Mouse (Mus musculus): ENCODE data around the gene Alox12.

The Alox12 gene

DNA sequence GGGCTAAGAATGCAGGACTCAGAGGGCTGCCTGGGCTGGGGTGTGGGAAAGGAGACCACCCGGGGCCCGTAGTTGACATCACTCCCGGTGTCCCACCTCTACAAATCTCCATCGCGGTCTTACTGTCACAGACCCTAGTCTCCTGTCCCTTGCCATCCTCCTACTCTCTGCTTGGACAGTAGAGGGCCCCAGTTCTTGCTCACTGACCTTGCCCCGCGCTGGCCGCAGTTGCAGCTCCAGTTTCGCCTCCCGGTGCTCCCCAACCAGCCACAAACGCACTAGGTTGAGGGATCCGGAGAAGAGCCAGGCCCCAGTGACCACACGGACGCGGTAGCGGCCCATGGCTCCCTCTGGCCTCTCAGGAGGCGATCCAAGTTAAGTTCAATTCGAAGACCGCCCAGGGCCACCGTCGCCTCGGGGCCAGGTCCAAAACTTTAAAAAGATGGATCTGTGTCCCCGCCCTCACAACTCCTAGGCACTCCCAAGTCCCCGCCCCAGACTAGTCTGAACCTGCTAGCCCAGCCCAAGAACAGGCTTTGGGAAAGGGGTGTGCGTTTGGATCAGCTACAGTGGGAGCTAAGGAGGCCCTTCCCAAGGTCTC, at the start of gene Alox12:
Gene Alox12, minus strand, starts transcription at position 423 of the 601 bp plus-strand sequence.
- DNase-seq (ENCODE audit: low spot score), result peak; percentile 30

DNA sequence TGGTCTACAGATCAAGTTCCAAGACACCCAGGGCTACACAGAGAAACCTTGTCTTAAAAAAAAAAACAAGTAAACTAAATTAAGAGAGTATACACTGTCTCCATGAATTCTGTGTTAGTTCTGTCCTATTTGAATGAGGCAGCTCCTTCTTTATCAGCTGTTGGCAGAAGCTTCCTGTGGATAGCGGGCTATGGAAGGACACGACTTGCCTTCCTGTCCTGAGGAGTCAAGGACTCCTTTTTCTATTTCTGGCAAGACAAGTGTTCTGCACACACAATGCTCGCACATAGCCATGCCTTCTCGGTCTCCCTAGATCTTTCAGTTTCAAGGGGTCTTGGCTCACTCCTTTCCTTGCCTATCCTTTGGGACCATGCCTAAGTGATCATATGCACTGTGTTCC, 47.1 kb upstream of the Alox12 start:
- no peak for DNase-seq (ENCODE audit: low spot score)

DNA sequence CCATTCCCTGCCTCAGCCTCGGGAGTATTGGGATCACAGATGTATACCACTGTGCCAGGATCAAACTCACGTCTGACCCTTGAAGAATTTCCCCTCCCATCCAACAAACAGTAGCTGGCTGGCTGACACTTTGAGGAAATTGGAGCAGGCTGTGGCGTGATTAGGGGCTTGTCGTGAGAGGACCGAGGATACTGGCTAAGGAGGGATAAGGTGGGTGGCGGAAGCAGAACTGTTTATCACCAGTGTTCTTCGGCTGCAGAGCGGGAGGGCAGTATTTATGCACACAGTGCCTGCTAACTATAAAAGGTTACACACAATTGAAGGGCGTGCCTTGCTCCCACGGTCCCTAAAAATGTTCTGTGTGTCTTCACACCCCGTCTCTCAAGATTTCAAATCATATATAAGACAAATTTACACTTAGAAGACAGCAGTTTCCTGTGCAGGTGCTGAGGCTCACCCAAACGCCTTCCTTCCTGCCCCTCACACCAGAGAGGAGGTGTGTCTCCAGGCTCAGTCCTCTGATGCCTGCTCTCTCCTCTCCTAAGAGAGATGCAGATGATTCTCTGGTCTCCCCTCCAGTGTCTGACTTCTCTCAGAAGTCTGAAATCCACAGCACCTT, 42.8 kb upstream of the Alox12 start:
- no peak for DNase-seq (ENCODE audit: low spot score)

DNA sequence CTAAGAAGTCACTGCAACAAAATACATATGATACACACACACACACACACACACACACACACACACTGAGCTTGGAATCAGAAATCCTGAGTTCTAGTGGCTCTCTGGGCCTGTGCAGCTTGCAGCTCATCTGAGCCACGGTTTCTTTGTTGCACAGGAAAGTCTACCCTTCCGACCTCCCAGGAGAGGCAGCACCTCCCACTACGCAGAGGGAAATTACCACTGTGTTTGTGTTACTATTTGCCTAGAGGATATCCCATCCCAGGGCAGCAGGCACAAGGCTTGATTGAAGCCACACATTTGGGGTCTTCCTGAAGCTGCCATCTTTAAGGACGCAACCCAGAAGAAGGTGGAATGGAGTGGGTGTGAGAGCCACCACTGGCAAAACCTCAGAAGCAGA, 42.3 kb upstream of the Alox12 start:
- no peak for DNase-seq (ENCODE audit: low spot score)

DNA sequence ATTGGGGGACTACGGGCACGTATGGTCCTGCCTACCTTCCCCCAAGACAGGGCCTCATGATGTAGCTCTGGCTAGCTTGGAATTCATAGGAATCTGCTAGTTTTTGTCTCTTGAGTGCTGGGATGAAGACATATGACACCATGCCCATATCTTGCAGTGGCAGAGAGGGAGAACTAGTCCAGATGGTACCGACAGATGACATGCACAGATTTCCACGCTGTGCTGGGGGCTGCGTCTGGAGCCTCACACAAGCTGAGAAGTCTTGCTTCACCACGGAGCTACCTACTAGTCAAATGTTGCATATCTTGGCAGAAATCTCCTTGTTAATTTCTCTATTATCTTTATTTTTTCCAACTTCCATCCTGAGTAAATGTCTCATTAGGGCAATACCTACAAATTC, 38.7 kb upstream of the Alox12 start:
- no peak for DNase-seq (ENCODE audit: low spot score)

DNA sequence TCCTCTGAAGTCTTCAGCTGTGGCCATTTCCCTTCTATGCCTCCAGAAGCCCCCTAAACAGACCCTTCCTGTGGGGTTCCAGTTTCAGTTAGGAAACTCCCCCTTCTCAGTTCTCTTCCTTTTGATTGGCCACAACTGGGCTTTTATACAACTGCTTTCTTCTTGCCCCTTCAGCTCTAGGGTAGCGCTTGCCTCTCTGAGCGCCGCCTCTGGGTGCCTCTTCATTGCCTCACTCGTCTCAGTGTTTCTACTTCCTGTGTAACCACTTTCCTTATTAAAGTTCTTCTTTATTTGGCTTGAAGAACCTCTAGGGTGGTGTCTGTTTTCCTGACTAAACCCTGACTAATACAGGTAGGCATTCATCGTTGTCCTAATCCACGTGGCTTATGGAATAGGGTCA, 36.1 kb upstream of the Alox12 start:
- DNase-seq (ENCODE audit: low spot score), result no peak

DNA sequence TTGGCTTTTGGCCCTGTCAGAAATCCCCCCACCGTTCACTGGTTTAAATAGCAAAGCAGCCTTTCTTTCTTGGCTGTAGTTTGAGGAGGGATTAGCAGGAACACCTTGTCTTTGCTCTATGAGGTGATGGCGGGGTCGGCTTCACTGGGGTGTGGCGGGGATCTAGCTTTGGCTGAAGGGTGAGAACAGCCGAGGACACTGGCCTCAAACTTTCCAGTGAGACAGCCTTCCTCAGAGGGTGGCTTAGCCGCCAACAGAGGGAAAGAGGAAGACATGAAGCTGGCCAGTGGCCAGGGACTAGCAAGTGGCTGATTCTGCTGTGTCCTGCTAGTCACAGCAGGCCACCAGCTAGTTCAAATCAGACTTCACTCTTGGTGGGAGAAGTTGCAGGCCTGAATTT, 34.1 kb upstream of the Alox12 start:
- DNase-seq (ENCODE audit: low spot score), result no peak

DNA sequence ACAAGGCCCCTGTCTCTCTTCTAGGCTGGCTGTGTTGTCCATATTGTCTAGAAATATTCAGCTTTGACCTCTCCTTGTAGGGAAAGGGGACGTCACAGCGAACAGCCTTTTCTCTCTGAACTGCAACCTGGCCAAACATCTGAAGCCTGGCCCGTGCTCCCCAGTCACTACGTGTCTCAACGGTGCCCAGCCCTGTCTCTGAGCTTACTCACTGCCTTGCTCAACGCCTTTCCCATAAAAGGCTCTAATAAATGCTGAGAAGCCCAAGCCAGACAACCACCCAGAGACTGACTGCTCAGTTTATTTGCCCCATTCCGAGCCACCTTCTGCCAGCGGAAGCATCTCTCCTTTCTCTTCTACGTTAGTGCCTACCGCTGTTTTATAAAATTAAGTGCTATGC, 32.9 kb upstream of the Alox12 start:
- DNase-seq (ENCODE audit: low spot score), result no peak

DNA sequence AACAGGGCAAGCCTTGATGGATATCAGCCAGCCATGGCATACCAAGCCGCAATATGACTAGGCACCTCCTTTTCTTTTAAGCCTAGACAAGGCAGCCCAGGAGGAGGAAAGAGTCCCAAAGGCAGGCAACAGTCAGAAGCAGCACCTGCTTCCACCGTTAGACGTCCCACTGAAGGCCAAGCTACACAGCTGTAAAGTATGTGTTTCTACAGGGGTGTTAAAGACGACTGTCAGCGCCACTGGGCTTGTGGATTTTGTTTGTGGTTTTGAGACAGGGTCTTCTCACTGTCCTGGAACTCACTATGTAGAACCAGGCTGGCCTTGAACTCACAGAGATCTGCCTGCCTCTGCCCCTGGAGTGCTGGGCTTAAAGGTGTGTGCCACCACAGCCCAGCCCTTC, 30.5 kb upstream of the Alox12 start:
- no peak for DNase-seq (ENCODE audit: low spot score)

DNA sequence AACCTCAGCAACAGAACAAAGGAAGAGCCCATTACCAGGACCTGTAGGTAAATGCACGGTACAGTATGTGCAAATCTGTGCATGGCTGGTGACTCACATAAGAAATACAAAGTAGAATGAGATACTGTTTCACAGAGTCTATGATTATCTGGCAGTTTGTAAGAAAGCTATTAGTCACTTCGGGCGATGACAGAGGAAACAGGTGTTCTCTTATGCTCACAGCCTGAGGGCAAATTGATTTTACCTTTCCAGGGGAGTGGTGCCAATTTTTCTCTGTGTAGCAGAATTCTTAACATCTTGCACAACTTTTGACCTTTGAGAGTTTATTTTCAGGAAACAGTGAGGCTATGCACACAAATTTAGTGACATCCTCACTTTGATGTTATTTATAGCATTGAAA, 29.6 kb upstream of the Alox12 start:
- no peak for DNase-seq (ENCODE audit: low spot score)

DNA sequence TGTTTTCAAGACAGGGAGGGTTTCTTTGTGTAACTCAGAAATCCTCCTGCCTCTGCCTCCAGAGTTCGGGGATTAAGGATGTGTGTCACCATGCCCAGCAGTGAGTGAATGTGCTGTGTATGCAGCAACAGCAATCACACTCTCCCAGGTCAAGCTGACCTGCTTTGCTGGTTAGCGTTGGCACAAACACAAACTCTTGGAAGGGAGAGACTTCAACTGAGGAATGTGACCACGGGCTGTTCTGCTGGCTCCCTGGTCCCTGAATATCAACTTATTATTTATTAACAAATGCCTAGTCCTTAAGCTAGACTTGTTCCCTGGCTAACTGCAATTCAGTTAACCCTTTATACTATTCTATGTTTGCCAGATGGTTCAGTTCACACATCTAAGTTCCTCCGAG, 28.5 kb upstream of the Alox12 start:
- no peak for DNase-seq (ENCODE audit: low spot score)

DNA sequence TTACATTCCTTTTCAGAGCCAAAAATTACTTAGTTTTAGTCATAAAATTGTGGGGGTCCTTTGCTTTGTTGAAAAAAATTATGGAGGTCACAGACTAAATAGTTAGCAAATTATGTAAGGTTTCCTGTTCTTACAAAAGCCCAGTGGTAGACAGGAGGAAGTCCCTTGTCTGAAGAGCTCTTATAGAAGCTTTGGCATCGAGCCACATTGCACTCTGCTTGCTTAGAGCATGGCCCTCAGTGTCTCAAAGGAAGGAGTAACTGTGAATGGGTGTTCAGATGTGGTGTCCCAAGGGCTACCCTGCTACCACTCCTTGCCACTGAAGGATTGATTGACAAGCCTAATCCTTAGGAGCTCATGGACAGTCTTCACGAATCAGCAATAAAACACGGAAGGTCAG, 25.3 kb upstream of the Alox12 start:
- DNase-seq (ENCODE audit: low spot score), result no peak

DNA sequence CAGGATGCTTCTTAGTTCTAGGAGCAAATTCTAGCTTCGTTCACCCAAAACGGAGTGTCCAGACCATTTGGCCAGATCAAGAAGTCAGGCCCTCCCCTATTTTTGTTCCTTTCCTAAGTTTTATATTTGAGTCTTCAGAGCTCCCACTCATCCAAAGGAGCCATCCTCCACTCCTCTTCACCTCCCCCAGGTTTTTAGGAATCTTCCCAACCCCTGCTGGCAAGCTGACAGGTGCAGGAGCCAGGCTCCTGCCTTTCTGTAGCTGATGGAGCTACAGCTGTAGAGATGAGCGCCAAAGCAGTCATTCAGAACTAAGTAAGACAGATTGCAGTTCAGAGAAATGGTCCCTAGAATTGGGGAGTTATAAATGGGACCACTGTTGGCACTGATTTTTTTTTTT, 23.8 kb upstream of the Alox12 start:
- DNase-seq (ENCODE audit: low spot score), result no peak

DNA sequence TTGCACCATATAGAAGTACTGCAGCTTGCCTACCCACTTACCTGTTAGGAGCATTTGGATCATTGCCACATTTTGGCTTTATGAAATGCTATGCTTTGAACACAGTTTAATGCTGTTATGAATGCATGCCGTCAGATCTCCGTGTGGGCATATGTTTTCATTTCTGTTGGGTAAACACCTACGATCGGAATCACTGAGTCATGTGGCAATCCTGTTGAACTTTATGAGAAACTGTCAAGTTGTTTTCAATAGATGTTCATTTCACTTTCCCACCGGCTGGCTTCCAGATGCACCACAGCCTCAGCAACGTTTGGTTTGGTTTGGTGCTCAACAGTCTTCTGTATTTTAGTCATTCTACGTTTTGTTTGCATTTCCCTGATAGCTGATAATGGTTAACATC, 16.5 kb upstream of the Alox12 start:
- DNase-seq (ENCODE audit: low spot score), result no peak

DNA sequence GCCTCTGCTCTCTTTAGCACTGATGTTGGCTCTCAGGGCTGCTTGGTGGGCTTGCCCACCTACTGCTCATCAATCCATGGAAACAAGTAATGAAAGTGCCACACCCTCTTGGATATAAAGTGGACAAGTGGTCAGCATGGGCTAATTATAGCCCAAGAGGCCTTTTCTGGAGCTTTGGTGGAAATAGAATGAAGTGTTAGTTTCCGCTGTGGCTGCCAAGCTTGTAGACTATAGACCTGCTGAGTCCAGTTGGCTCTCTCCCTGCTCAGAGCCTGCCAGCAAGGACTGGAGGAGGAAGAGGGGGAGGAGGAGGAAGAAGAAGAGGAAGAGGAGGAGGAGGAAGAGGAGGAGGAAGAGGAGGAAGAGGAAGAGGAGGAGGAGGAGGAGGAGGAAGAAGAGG, 11.3 kb upstream of the Alox12 start:
- no peak for DNase-seq (ENCODE audit: low spot score)

DNA sequence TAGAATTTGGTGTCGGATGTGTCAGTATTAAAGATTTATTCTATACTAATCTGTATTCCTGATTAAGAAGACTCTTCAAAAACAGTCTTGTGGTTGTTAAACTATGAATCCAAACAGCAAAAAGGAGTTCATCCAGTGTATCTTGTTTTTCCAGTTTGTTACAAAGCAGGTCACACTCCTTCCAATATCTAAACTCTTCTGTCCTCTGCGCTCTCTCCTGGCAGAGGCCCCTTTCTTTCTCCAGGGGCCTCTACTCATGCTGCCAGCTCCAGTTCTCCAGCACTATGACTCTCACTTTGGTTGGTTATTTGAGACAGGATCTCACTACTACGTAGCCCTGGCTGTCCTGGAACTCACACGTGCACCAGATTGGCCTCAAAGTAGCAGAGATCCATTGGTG, 10.7 kb upstream of the Alox12 start:
- no peak for DNase-seq (ENCODE audit: low spot score)

DNA sequence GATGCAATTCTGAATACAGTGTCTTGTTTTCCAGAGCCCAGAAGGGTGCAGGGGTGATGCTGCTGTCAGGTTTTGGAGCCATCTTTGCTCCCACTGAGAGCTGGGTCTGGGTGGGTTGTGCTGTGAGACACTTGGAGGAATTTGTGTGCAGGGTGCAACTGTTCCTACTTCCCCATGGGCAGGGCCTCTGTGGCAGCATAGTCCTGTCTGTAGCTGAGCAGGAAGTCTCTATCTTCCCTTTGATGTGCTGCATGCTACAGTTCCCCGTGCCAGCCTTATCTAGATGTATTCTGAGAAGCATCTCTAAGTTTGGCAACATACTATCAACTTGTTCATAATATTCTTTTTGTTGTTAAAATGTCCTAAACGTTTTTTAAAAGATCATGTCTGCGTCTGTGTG, 10.1 kb upstream of the Alox12 start:
- DNase-seq (ENCODE audit: low spot score), result no peak

DNA sequence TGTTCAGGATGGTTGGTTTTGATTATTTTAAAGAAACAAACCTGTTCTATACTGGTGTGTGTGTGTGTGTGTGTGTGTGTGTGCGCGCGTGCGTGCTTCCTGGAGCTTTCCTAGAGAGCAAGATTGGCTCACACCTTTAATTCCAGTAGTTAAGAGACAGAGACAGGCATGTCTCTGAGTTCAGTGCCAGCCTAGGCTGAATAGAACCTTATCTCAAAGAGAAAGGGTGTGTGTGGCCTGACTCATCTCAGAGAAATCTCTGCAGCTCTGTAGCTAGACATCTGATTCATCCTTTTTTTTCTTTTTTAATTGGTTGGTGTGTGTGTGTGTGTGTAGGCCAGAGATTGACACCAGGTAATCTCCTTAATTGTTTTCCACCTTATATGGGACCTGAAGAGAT, 3.9 kb upstream of the Alox12 start:
- DNase-seq (ENCODE audit: low spot score), result no peak

DNA sequence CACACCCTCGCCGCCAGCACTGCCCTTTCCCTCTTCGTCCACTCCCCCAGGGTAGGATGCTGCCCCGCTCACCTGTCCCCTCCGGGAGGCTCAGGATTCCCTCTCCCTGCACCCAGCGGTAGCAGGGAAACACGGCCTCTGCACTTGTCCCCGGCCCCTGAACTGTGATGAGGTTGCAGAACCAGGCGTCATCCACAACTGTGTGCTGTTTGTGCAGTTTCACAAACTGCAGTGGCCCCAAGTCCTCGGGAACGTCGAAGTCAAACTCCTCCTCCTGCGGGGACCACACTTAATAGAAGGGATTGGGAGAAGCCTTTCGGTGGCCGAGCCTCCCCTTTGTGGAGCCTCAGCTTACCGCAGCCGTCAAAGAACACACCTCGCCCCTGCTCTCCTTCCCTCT, 816 bp downstream of the Alox12 start:
- DNase-seq (ENCODE audit: low spot score), result no peak

DNA sequence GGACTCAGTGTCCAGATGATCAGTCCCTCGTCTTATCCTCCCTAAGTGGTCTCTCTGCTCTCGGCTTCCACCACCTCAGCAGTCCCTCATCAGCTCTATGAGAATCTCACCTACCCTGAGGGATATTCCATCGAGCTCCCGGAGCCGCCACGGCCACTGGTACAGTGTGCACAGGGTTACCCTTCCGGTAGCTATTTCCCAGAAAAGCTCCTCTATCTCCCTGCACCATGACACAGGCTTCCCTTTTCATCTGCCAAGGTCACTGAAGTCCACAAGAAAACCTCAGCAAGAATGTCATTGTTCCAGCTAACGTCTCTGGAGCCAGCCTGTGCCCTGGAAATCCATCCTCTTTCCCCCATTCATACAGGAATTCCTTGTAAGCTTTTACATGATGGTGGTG, 3.3 kb downstream of the Alox12 start:
- no peak for DNase-seq (ENCODE audit: low spot score)

DNA sequence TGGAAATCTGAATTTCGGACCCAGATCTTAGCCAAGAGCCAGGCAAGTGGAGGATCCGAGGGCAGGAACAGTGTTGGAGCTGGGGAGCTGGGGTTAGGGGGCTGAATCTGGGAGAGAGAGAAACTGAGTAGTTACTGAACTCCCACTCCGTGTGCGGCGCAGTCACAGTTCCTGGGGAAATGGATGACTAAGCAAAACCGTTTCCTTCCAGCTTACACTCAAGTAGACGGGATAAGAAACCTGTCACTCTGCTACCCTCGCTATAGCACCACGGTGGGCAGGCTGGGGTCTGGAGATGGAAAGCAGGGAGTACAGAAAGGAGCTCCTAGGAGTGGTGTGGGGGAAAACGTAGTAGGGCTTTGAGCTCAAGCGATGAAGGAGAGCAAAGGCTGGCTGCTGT, 5.0 kb downstream of the Alox12 start:
- no peak for DNase-seq (ENCODE audit: low spot score)

DNA sequence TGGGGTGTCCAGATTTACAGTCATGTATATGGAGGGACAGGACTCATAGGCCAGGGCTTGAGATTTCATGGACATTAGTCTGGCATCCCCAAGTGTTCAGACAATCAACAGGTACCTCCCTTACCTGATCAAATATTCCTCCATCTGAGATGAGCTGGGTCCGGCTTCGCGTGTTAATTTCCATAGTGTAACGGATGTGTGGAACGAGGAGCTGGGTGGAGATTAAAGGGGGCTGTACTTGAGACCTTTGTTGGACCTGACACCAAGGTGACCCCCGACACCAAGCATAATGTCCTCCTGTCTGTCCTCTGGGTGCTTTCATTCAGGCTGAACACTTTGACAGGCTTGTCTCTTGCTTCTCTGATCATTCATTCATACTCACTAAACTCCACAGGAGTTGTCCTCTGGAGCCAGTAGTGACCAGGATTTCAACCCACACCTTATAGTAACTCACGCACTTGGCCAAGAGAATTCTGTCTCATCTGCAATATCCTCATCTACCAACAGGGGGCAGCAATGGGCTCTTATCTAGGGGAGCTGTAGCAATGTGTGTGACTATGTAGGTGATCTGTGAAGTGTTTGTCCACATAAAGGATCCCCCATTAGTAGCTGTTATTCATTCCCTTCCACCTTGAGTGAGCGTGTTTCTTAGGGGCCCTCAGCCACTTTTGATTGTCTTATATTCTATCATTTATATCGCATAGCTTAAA, 7.9 kb downstream of the Alox12 start:
- DNase-seq (ENCODE audit: low spot score), result no peak

DNA sequence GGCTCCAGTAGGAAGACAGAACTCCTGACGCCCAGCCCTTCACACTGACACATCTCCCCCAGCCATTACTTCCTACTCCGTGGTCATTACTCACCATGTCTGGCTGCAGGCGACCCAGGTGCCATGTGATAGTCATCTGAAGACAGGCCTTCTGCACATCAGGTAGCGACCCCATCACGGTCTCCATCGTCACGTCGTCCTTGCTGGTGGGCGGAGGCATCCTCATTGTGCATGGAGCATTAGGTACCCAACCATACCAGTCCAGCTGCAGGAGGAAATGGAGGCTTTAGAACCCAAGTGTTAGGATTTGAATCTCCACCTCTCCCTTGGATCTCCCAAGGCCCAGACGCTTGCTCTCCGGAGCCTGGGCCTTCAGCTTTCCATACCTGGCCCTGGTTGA, 12.6 kb downstream of the Alox12 start:
- no peak for DNase-seq (ENCODE audit: low spot score)

Data from yolk sac, embryonic 10.5 days (tissue).